Mouse (Mus musculus): Measurements from ENCODE around the gene Catsperg2. TPM values are rescaled to one million over a fixed set of nuclear protein-coding genes. Genes with fewer than 3 reads are reported as not detected.
"Not testable (repeated sequence)": the region's sequence is repeated elsewhere in the genome, so short reads cannot be mapped to it uniquely, and the experiment has no call there.

The Catsperg2 gene
- polyA plus RNA-seq (2016; fragmentation: Nextera tagmentation; extraction: Ambion mirVana) = not detected in 2 replicates

GRCm38 (mm10) chr7:29726860-29727259 is at the start of gene Catsperg2:
Catsperg2 (minus strand) TSS chr7:29727032.
- H3K36me3 ChIP-seq = not testable (repeated sequence)
- peak within 1 kb of the TSS; percentile 9; the same call in 1 of the 2 replicates for H3K4me2 ChIP-seq (replicated peaks)

GRCm38 (mm10) chr7:29776568-29776967 is 49.7 kb upstream of the Catsperg2 start:
- Histone ChIP-seq H3K27ac (no peak overlapping the region), H3K27me3 (no peaks in the 10 kb centered on the region), H3K4me2 (replicated peaks) (no peak overlapping the region), H3K4me3 (no peak overlapping the region), H3K36me3 (peaks cover 67% of the 10 kb centered on the region), H3K4me1 (no peaks in the 10 kb centered on the region), H3K9ac (no peak overlapping the region), H3K9me3 (no peaks in the 10 kb centered on the region)
- no peak for ATAC-seq (ENCODE audit: insufficient number of reproducible peaks, insufficient read depth, low FRiP score, low TSS enrichment)
- WGBS = 96% methylated on average over 19 of the region's 19 CpGs

More at GRCm38 (mm10) chr7:29726860-29727259, at the start of gene Catsperg2:
- 57% methylated on average over 11 of the region's 11 CpGs for WGBS
- H3K9ac ChIP-seq; H3K27ac ChIP-seq; H3K27me3 ChIP-seq; ATAC-seq (ENCODE audit: insufficient number of reproducible peaks, insufficient read depth, low FRiP score, low TSS enrichment); H3K4me1 ChIP-seq; H3K4me3 ChIP-seq: not testable (repeated sequence)
- H3K9me3 ChIP-seq = peaks cover 11% of the 10 kb centered on the region; the same call in 1 of the 2 replicates

GRCm38 (mm10) chr7:29774371-29774770 is 47.5 kb upstream of the Catsperg2 start:
- ATAC-seq (ENCODE audit: insufficient number of reproducible peaks, insufficient read depth, low FRiP score, low TSS enrichment) = no peak
- peaks cover 72% of the 10 kb centered on the region for H3K36me3 ChIP-seq
- peaks cover 7% of the 10 kb centered on the region for H3K4me1 ChIP-seq
- H3K27me3 ChIP-seq = no peaks in the 10 kb centered on the region
- no peak overlapping the region for H3K4me3 ChIP-seq
- no peak overlapping the region for H3K4me2 ChIP-seq (replicated peaks)
- no peaks in the 10 kb centered on the region for H3K9me3 ChIP-seq
- no peak overlapping the region for H3K9ac ChIP-seq
- no peak overlapping the region for H3K27ac ChIP-seq
- WGBS = 80% methylated on average over 3 of the region's 3 CpGs

GRCm38 (mm10) chr7:29773503-29773902 is 46.7 kb upstream of the Catsperg2 start:
- ATAC-seq (ENCODE audit: insufficient number of reproducible peaks, insufficient read depth, low FRiP score, low TSS enrichment) = no peak
- no peak overlapping the region for H3K27ac ChIP-seq
- H3K4me2 ChIP-seq (replicated peaks) = no peak overlapping the region
- H3K9ac ChIP-seq = no peak overlapping the region
- H3K4me1 ChIP-seq = peaks cover 9% of the 10 kb centered on the region
- WGBS = 86% methylated on average over 7 of the region's 7 CpGs
- no peaks in the 10 kb centered on the region for H3K27me3 ChIP-seq
- no peaks in the 10 kb centered on the region for H3K9me3 ChIP-seq
- H3K36me3 ChIP-seq = peaks cover 66% of the 10 kb centered on the region
- H3K4me3 ChIP-seq = no peak overlapping the region

- Histone ChIP-seq H3K9ac (peak overlapping the region; percentile 63), H3K36me3 (peaks cover 22% of the 10 kb centered on the region), H3K4me1 (peaks cover 14% of the 10 kb centered on the region), H3K27me3 (no peaks in the 10 kb centered on the region), H3K9me3 (no peaks in the 10 kb centered on the region), H3K4me2 (replicated peaks) (peak overlapping the region; percentile 74), H3K4me3 (peak overlapping the region; percentile 77), H3K27ac (0 out of 2 replicates have a peak overlapping the region, but pooled peaks have one; percentile 89)
- ATAC-seq (ENCODE audit: insufficient number of reproducible peaks, insufficient read depth, low FRiP score, low TSS enrichment) = no peak
- WGBS = 7% methylated on average over 10 of the region's 10 CpGs
These were observed 42.1 kb upstream of the Catsperg2 start for GRCm38 (mm10) chr7:29768980-29769379.

GRCm38 (mm10) chr7:29768090-29768900 is 41.5 kb upstream of the Catsperg2 start, which contains the start of gene Zfp84:
Zfp84 (plus strand) TSS chr7:29768552.
- Histone ChIP-seq H3K27ac (peak within 1 kb of the TSS; percentile 89), H3K27me3 (no peaks in the 10 kb centered on the region), H3K36me3 (peaks cover 15% of the 10 kb centered on the region), H3K9me3 (no peaks in the 10 kb centered on the region), H3K9ac (peak within 1 kb of the TSS; percentile 63), H3K4me2 (replicated peaks) (peak within 1 kb of the TSS; percentile 74), H3K4me3 (peak within 1 kb of the TSS; percentile 77), H3K4me1 (peaks cover 14% of the 10 kb centered on the region)
- ATAC-seq (ENCODE audit: insufficient number of reproducible peaks, insufficient read depth, low FRiP score, low TSS enrichment) = peak; percentile 92
- under 1% methylated on average over 32 of the region's 32 CpGs for WGBS

- H3K9ac ChIP-seq = peak overlapping the region; percentile 55
- H3K36me3 ChIP-seq = peaks cover 10% of the 10 kb centered on the region
- H3K27me3 ChIP-seq = no peaks in the 10 kb centered on the region
- H3K27ac ChIP-seq = no peak overlapping the region; the same call in 1 of the 2 replicates
- 0% methylated on average over 15 of the region's 15 CpGs for WGBS
- peak overlapping the region; percentile 74 for H3K4me2 ChIP-seq (replicated peaks)
- H3K4me3 ChIP-seq = peak overlapping the region; percentile 77
- peaks cover 14% of the 10 kb centered on the region for H3K4me1 ChIP-seq
- ATAC-seq (ENCODE audit: insufficient number of reproducible peaks, insufficient read depth, low FRiP score, low TSS enrichment) = peak; percentile 42; the same call in 1 of the 2 replicates
- no peaks in the 10 kb centered on the region for H3K9me3 ChIP-seq
These were observed 40.3 kb upstream of the Catsperg2 start for GRCm38 (mm10) chr7:29767058-29767686.

- peaks cover 10% of the 10 kb centered on the region for H3K4me1 ChIP-seq
- no peaks in the 10 kb centered on the region for H3K27me3 ChIP-seq
- no peaks in the 10 kb centered on the region for H3K36me3 ChIP-seq
- H3K4me3 ChIP-seq = no peak overlapping the region
- ATAC-seq (ENCODE audit: insufficient number of reproducible peaks, insufficient read depth, low FRiP score, low TSS enrichment) = no peak
- no peak overlapping the region for H3K9ac ChIP-seq
- H3K9me3 ChIP-seq = no peaks in the 10 kb centered on the region
- WGBS = 80% methylated on average over 7 of the region's 7 CpGs
- no peak overlapping the region for H3K27ac ChIP-seq
- no peak overlapping the region for H3K4me2 ChIP-seq (replicated peaks)
These were observed 37.9 kb upstream of the Catsperg2 start for GRCm38 (mm10) chr7:29764702-29765101.

GRCm38 (mm10) chr7:29760476-29760875 is 33.6 kb upstream of the Catsperg2 start:
- ATAC-seq (ENCODE audit: insufficient number of reproducible peaks, insufficient read depth, low FRiP score, low TSS enrichment) = no peak
- no peak overlapping the region for H3K27ac ChIP-seq
- 84% methylated on average over 5 of the region's 5 CpGs for WGBS
- no peak overlapping the region for H3K9ac ChIP-seq
- H3K27me3 ChIP-seq = no peaks in the 10 kb centered on the region
- no peaks in the 10 kb centered on the region for H3K4me1 ChIP-seq
- H3K4me3 ChIP-seq = no peak overlapping the region
- no peak overlapping the region for H3K4me2 ChIP-seq (replicated peaks)
- no peaks in the 10 kb centered on the region for H3K9me3 ChIP-seq
- no peaks in the 10 kb centered on the region for H3K36me3 ChIP-seq

- Histone ChIP-seq H3K27ac (no peak overlapping the region), H3K4me3 (no peak overlapping the region), H3K9me3 (no peaks in the 10 kb centered on the region), H3K4me1 (no peaks in the 10 kb centered on the region), H3K9ac (no peak overlapping the region), H3K4me2 (replicated peaks) (no peak overlapping the region), H3K36me3 (no peaks in the 10 kb centered on the region), H3K27me3 (no peaks in the 10 kb centered on the region)
- 91% methylated on average over 3 of the region's 3 CpGs for WGBS
- ATAC-seq (ENCODE audit: insufficient number of reproducible peaks, insufficient read depth, low FRiP score, low TSS enrichment) = no peak
These were observed 15.4 kb upstream of the Catsperg2 start for GRCm38 (mm10) chr7:29742258-29742657.

GRCm38 (mm10) chr7:29728055-29728454 is 1.2 kb upstream of the Catsperg2 start:
- no peak overlapping the region for H3K4me2 ChIP-seq (replicated peaks)
- H3K27me3 ChIP-seq = no peaks in the 10 kb centered on the region
- no peak overlapping the region for H3K4me3 ChIP-seq
- H3K9ac ChIP-seq = no peak overlapping the region
- peaks cover 11% of the 10 kb centered on the region; the same call in 1 of the 2 replicates for H3K9me3 ChIP-seq
- H3K4me1 ChIP-seq = no peaks in the 10 kb centered on the region
- H3K27ac ChIP-seq = no peak overlapping the region
- ATAC-seq (ENCODE audit: insufficient number of reproducible peaks, insufficient read depth, low FRiP score, low TSS enrichment) = no peak
- H3K36me3 ChIP-seq = no peaks in the 10 kb centered on the region
- 89% methylated on average over 2 of the region's 2 CpGs for WGBS

All from embryonic facial prominence, embryonic 12.5 days (tissue).